Mouse (Mus musculus) cerebellum, adult 2 months (tissue): Measurements from ENCODE around the gene Chchd6.

Source experiments
- CTCF ChIP-seq: fragments of 200-500 bp; IDR thresholded peaks from 2 replicates; pipeline ENCODE4 v1.5.1; 2011; ENCODE audit warnings: low read depth, mild to moderate bottlenecking, control low read depth, low read length, moderate library complexity, borderline replicate concordance; ENCODE audit not compliant: insufficient read depth
- POLR2A ChIP-seq: fragments of 200-500 bp; IDR thresholded peaks from 2 replicates; pipeline ENCODE4 v1.6.1; 2011; ENCODE audit warnings: low read length, control low read depth, borderline replicate concordance; ENCODE audit not compliant: insufficient read depth

- TF ChIP-seq CTCF (no peak), POLR2A (peak; percentile 52; the same call in 1 of the 2 replicates)
Measured at GRCm38 (mm10) chr6:89466053-89466708, 129.3 kb downstream of the Chchd6 start.
